Mouse (Mus musculus): ENCODE measurements around the gene Gm2056. TPM values are rescaled to one million over a fixed set of nuclear protein-coding genes. Genes with fewer than 3 reads are reported as not detected.
"Not testable (repeated sequence)": the region's sequence is repeated elsewhere in the genome, so short reads cannot be mapped to it uniquely, and the experiment has no call there.

The Gm2056 gene
- polyA plus RNA-seq (2015; fragmentation: Nextera tagmentation; extraction: Ambion mirVana), result not detected in 2 replicates

- H3K27me3 ChIP-seq; H3K4me2 ChIP-seq; ATAC-seq (ENCODE audit: low FRiP score); H3K4me1 ChIP-seq (replicated peaks); H3K27ac ChIP-seq; H3K36me3 ChIP-seq; H3K9ac ChIP-seq; H3K4me3 ChIP-seq: not testable (repeated sequence)
- 83% methylated on average over 1 of the region's 1 CpGs for WGBS
- H3K9me3 ChIP-seq, result peaks cover 12% of the 10 kb centered on the region; the same call in 1 of the 2 replicates
Observed at GRCm38 (mm10) chr12:88026704-88027103, at the start of gene Gm2056. TSS of gene Gm2056 (plus strand) at chr12:88027004.

GRCm38 (mm10) chr12:87984000-87984399 lies 42.8 kb upstream of the Gm2056 start:
- H3K4me1 ChIP-seq (replicated peaks); H3K9me3 ChIP-seq; H3K9ac ChIP-seq; ATAC-seq (ENCODE audit: low FRiP score); H3K4me3 ChIP-seq; H3K27me3 ChIP-seq; H3K27ac ChIP-seq; H3K4me2 ChIP-seq; H3K36me3 ChIP-seq: not testable (repeated sequence)

GRCm38 (mm10) chr12:88004118-88004517 lies 22.7 kb upstream of the Gm2056 start:
- not testable (repeated sequence) for H3K4me2 ChIP-seq; H3K27ac ChIP-seq; H3K4me3 ChIP-seq; H3K36me3 ChIP-seq; H3K4me1 ChIP-seq (replicated peaks); H3K9me3 ChIP-seq; H3K9ac ChIP-seq; H3K27me3 ChIP-seq; ATAC-seq (ENCODE audit: low FRiP score)
- WGBS, result 77% methylated on average over 3 of the region's 3 CpGs

GRCm38 (mm10) chr12:88011548-88011947 lies 15.3 kb upstream of the Gm2056 start, which contains the start of gene Gm2075:
TSS of gene Gm2075 (plus strand) at chr12:88011848.
- H3K9ac ChIP-seq; H3K27me3 ChIP-seq; H3K4me2 ChIP-seq; H3K36me3 ChIP-seq; H3K4me1 ChIP-seq (replicated peaks); ATAC-seq (ENCODE audit: low FRiP score); H3K4me3 ChIP-seq; H3K9me3 ChIP-seq; H3K27ac ChIP-seq: not testable (repeated sequence)
- WGBS, result no CpG with 5 or more reads among the region's 1 CpGs

GRCm38 (mm10) chr12:88018671-88019070 lies 8.1 kb upstream of the Gm2056 start, which contains the start of gene Gm6803:
TSS of gene Gm6803 (minus strand) at chr12:88018771.
- H3K9me3 ChIP-seq; H3K4me3 ChIP-seq; H3K27ac ChIP-seq; H3K4me2 ChIP-seq; H3K27me3 ChIP-seq; H3K9ac ChIP-seq; H3K4me1 ChIP-seq (replicated peaks); H3K36me3 ChIP-seq; ATAC-seq (ENCODE audit: low FRiP score): not testable (repeated sequence)
- WGBS, result 91% methylated on average over 2 of the region's 2 CpGs

GRCm38 (mm10) chr12:88032250-88032649 lies 5.4 kb downstream of the Gm2056 start:
- peaks cover 22% of the 10 kb centered on the region for H3K9me3 ChIP-seq
- not testable (repeated sequence) for H3K27me3 ChIP-seq; H3K4me1 ChIP-seq (replicated peaks); H3K4me3 ChIP-seq; ATAC-seq (ENCODE audit: low FRiP score); H3K36me3 ChIP-seq; H3K27ac ChIP-seq; H3K4me2 ChIP-seq; H3K9ac ChIP-seq
- 92% methylated on average over 5 of the region's 5 CpGs for WGBS

- H3K4me3 ChIP-seq; H3K4me1 ChIP-seq (replicated peaks); H3K36me3 ChIP-seq; H3K9ac ChIP-seq; H3K27me3 ChIP-seq; H3K27ac ChIP-seq; ATAC-seq (ENCODE audit: low FRiP score); H3K4me2 ChIP-seq: not testable (repeated sequence)
- peaks cover 10% of the 10 kb centered on the region; the same call in 1 of the 2 replicates for H3K9me3 ChIP-seq
Observed at GRCm38 (mm10) chr12:88039062-88039461, 12.3 kb downstream of the Gm2056 start.

GRCm38 (mm10) chr12:88039703-88040102 lies 12.9 kb downstream of the Gm2056 start:
- not testable (repeated sequence) for H3K27ac ChIP-seq; H3K36me3 ChIP-seq; H3K9me3 ChIP-seq; H3K27me3 ChIP-seq; H3K4me2 ChIP-seq; H3K4me3 ChIP-seq; H3K9ac ChIP-seq; H3K4me1 ChIP-seq (replicated peaks); ATAC-seq (ENCODE audit: low FRiP score)
- 90% methylated on average over 1 of the region's 1 CpGs for WGBS

- H3K4me3 ChIP-seq; H3K27ac ChIP-seq; H3K36me3 ChIP-seq; H3K9me3 ChIP-seq; H3K4me1 ChIP-seq (replicated peaks); H3K9ac ChIP-seq; H3K4me2 ChIP-seq; ATAC-seq (ENCODE audit: low FRiP score); H3K27me3 ChIP-seq: not testable (repeated sequence)
- WGBS, result 52% methylated on average over 1 of the region's 1 CpGs
Observed at GRCm38 (mm10) chr12:88045226-88045625, 18.4 kb downstream of the Gm2056 start.

Other genes starting within 250 kb of the Gm2056 start
- not detected in 2 replicates for gene Gm21936, start 231.5 kb upstream of the Gm2056 start, polyA plus RNA-seq (2015; fragmentation: Nextera tagmentation; extraction: Ambion mirVana)
- gene BB287469, start 210.4 kb upstream of the Gm2056 start, polyA plus RNA-seq (2015; fragmentation: Nextera tagmentation; extraction: Ambion mirVana), result not detected in 2 replicates
- gene Gm2001, start 184.7 kb upstream of the Gm2056 start, polyA plus RNA-seq (2015; fragmentation: Nextera tagmentation; extraction: Ambion mirVana), result not detected in 2 replicates
- not detected in 2 replicates for gene Gm2016, start 152.9 kb upstream of the Gm2056 start, polyA plus RNA-seq (2015; fragmentation: Nextera tagmentation; extraction: Ambion mirVana)
- gene Gm2022, start 131.6 kb upstream of the Gm2056 start, polyA plus RNA-seq (2015; fragmentation: Nextera tagmentation; extraction: Ambion mirVana), result not detected in 2 replicates
- not detected in 2 replicates for gene Gm2035, start 107.1 kb upstream of the Gm2056 start, polyA plus RNA-seq (2015; fragmentation: Nextera tagmentation; extraction: Ambion mirVana)
- not detected in 2 replicates for gene Gm2042, start 72.9 kb upstream of the Gm2056 start, polyA plus RNA-seq (2015; fragmentation: Nextera tagmentation; extraction: Ambion mirVana)
- gene Gm2075, start 15.2 kb upstream of the Gm2056 start, polyA plus RNA-seq (2015; fragmentation: Nextera tagmentation; extraction: Ambion mirVana), result not detected in 2 replicates
- not detected in 2 replicates for gene Gm6803, start 8.2 kb upstream of the Gm2056 start, polyA plus RNA-seq (2015; fragmentation: Nextera tagmentation; extraction: Ambion mirVana)
- gene Gm16368, start 56.7 kb downstream of the Gm2056 start, polyA plus RNA-seq (2015; fragmentation: Nextera tagmentation; extraction: Ambion mirVana), result not detected in 2 replicates
- gene Gm10436, start 155.1 kb downstream of the Gm2056 start, polyA plus RNA-seq (2015; fragmentation: Nextera tagmentation; extraction: Ambion mirVana), result not detected in 2 replicates
- not detected in 2 replicates for gene Gm8332, start 223.1 kb downstream of the Gm2056 start, polyA plus RNA-seq (2015; fragmentation: Nextera tagmentation; extraction: Ambion mirVana)
- gene Gm5662, start 247.5 kb downstream of the Gm2056 start, polyA plus RNA-seq (2015; fragmentation: Nextera tagmentation; extraction: Ambion mirVana), result not detected in 2 replicates

Measured in hindbrain, embryonic 13.5 days (tissue).